Mouse (Mus musculus) ES-E14 (cell line): ENCODE results near the gene Gm49337. TPM values are rescaled to one million over a fixed set of nuclear protein-coding genes. Genes with fewer than 3 reads are reported as not detected.

Experiments used
- DNase-seq: peaks from one replicate; pipeline ENCODE4 v3.0.0-alpha.2; 2013; ENCODE audit warnings: low read depth, low spot score
- H3K27ac ChIP-seq: 2 replicates; pipeline ENCODE4 v1.5.1; 2012; ENCODE audit warnings: low read depth, mild to moderate bottlenecking, low read length, moderate library complexity, mixed read lengths; ENCODE audit not compliant: poor library complexity, insufficient read depth, severe bottlenecking
- H3K36me3 ChIP-seq: 2 replicates; pipeline ENCODE4 v1.6.1; 2012; ENCODE audit warnings: mild to moderate bottlenecking, low read length, moderate library complexity, mixed read lengths; ENCODE audit not compliant: control insufficient read depth, poor library complexity, insufficient read depth, severe bottlenecking
- H3K4me1 ChIP-seq, 2 experiments: fragments of 150-350 bp in 1 of 2; sonication (generic) in 1 of 2; 2 replicates each; pipeline ENCODE4 v1.6.1; 2012; ENCODE audit warnings: low read length in 2 of 2, mild to moderate bottlenecking in 1 of 2, mixed read lengths in 1 of 2; ENCODE audit not compliant: control insufficient read depth in 2 of 2, insufficient read depth in 2 of 2, poor library complexity in 1 of 2
- H3K4me3 ChIP-seq, 2 experiments: fragments of 150-350 bp in 1 of 2; sonication (generic) in 1 of 2; 2 replicates each; pipeline ENCODE4 v1.5.1; 2012; ENCODE audit warnings: low read length in 2 of 2, low read depth in 1 of 2, mild to moderate bottlenecking in 1 of 2, mixed read lengths in 1 of 2; ENCODE audit not compliant: insufficient read depth in 1 of 2, poor library complexity in 1 of 2, severe bottlenecking in 1 of 2
- H3K9ac ChIP-seq: 2 replicates; pipeline ENCODE4 v1.6.1; 2012; ENCODE audit warnings: low read depth, mild to moderate bottlenecking, low read length, mixed read lengths; ENCODE audit not compliant: poor library complexity, insufficient read depth, severe bottlenecking
- H3K9me3 ChIP-seq: fragments of 150-350 bp; sonication (generic); 2 replicates; pipeline ENCODE4 v1.6.1; 2012; ENCODE audit warnings: low read depth, mild to moderate bottlenecking, low read length; ENCODE audit not compliant: control insufficient read depth, insufficient read depth
- CHD2 ChIP-seq: IDR thresholded peaks from 2 replicates; pipeline ENCODE4 v1.6.1; 2014; ENCODE audit warnings: mild to moderate bottlenecking, low read depth, low read length, inconsistent platforms
- HCFC1 ChIP-seq: IDR thresholded peaks from 2 replicates; pipeline ENCODE4 v1.6.1; 2012; ENCODE audit warnings: low read length, inconsistent platforms, borderline replicate concordance; ENCODE audit not compliant: insufficient read depth
- MAFK ChIP-seq: IDR thresholded peaks from 2 replicates; pipeline ENCODE4 v1.6.1; 2014; ENCODE audit warnings: mild to moderate bottlenecking, low read depth, low read length, inconsistent platforms; ENCODE audit not compliant: insufficient read depth
- ZC3H11A ChIP-seq: IDR thresholded peaks from 2 replicates; pipeline ENCODE4 v1.6.1; 2012; ENCODE audit warnings: low read depth, mild to moderate bottlenecking, inconsistent platforms, low read length, borderline replicate concordance
- ZNF384 ChIP-seq: IDR thresholded peaks from 2 replicates; pipeline ENCODE4 v1.6.1; 2012; ENCODE audit warnings: low read depth, low read length, inconsistent platforms
- in situ Hi-C, 2 experiments: fragments of 600-800 bp; cut with MboI; formaldehyde crosslinking; loops; one replicate each; pipeline ENCODE4 v1.15.1; 2025; ENCODE audit warnings: low sequenced_read_pairs in 2 of 2, inconsistent platforms in 1 of 2; ENCODE audit not compliant: unreplicated experiment in 2 of 2
- total RNA-seq: library from RNA; depleted of rRNA; stranded (reverse); fragments of 300-350 nt; gene quantifications from 2 replicates; pipeline ENCODE4 v1.2.3, GENCODE M21; 2012

Gene Gm49337
- total RNA-seq, 1 experiment, result 1.0 TPM

DNA sequence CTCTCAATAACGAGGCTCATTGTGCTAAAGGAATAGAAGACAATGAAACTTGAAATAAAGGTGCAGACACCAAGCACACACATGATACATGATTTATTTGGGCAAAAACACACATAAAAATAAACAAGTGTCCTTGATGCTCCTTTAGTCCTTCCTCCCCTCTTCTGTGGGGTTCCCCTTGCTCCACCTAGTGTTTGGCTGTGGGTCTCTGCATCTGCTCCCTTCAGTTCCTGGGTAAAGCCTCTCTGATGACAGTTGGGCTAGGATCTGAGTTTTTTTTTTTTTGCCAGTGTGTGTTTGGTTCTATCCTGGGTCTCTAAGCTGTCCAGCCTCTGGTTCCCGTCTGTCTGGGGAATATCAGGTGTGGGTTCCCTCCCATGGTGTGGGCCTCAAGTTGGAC lies 109.0 kb downstream of the Gm49337 start:
- TF ChIP-seq CHD2 (no peak), ZNF384 (no peak), ZC3H11A (no peak)
- in situ Hi-C loops, result no loop called here
- H3K9me3 ChIP-seq, result no peaks in the 10 kb centered on the region
- no peak overlapping the region for H3K4me3 ChIP-seq
- no peak for DNase-seq
- no peak overlapping the region for H3K27ac ChIP-seq
- H3K36me3 ChIP-seq, result no peaks in the 10 kb centered on the region
- no peaks in the 10 kb centered on the region for H3K4me1 ChIP-seq
- no peak overlapping the region for H3K9ac ChIP-seq

DNA sequence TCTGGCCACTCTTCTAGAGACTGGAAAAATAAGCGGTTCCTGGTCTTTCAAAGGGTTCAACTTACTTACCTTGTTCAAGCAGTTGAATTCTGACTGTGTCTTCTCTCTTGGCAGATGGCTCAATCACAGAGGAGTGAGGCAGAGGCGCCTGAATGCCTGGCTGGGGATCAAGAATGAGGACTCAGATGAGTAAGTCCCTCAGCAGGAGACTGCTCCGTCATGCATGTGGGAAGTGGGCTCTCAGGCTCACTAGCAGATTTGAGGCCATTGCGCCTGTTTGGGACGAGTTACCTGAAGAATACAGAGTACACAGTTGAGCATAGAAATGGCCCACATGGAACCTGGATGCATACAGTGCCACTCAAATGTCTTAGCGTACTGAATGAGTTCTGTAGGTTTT lies 118.4 kb downstream of the Gm49337 start:
- in situ Hi-C loops, result no loop called here
- H3K9me3 ChIP-seq, result no peaks in the 10 kb centered on the region
- TF ChIP-seq ZC3H11A (no peak), MAFK (no peak), ZNF384 (no peak), HCFC1 (no peak), CHD2 (no peak)
- H3K4me3 ChIP-seq, result no peak overlapping the region
- no peaks in the 10 kb centered on the region for H3K4me1 ChIP-seq
- DNase-seq, result no peak
- no peak overlapping the region for H3K9ac ChIP-seq
- H3K27ac ChIP-seq, result no peak overlapping the region
- no peaks in the 10 kb centered on the region for H3K36me3 ChIP-seq

DNA sequence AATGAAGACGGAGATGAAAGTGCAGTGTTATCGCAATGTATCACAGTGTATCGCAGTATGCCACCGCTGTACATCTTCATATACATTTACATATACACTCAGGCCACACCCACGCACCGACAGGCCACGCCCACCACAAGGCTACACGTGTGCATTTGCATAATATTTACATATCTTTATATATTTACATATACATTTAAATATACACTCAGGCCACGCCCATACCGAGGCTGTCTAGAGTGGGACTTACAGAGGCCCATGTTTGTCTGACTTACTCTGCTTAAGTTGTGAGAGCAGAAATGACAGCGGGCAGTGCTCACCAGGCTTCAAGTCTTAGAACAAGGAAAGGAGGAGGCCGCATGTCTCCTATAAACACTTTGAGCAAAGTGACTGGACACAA lies 120.1 kb downstream of the Gm49337 start:
- H3K9me3 ChIP-seq, result no peaks in the 10 kb centered on the region
- TF ChIP-seq HCFC1 (no peak), CHD2 (no peak), ZC3H11A (no peak), ZNF384 (no peak), MAFK (no peak)

DNA sequence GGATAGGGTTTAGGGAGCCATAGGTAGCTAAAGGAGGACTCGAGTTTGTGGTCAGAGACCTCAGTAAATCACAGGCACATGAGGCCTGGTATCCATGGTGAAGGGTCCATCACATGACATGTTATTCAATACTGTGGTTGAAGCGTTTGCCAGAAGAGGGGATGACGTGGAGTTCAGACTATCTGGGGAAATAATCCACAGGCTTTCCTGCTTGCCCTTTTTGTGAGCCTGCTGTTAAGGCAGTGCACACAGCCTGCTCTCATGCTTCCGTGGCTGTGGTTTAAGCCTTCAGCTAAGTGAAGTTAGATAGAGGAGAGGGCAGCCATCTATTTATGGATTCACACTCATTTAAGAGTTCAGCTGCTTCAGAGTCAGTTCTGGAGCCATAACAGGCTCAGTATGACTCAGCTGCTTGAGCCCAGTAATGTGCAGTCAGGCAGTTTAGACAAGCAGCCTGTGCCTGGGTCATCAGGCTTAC lies 127.7 kb downstream of the Gm49337 start:
- no peak overlapping the region for H3K4me3 ChIP-seq
- TF ChIP-seq CHD2, result no peak
- TF ChIP-seq HCFC1, result no peak
- TF ChIP-seq ZNF384, result no peak
- no peak for TF ChIP-seq ZC3H11A
- no peak for TF ChIP-seq MAFK
- H3K9ac ChIP-seq, result no peak overlapping the region
- H3K4me1 ChIP-seq, result no peaks in the 10 kb centered on the region
- no peak for DNase-seq
- H3K9me3 ChIP-seq, result no peaks in the 10 kb centered on the region
- H3K36me3 ChIP-seq, result no peaks in the 10 kb centered on the region
- in situ Hi-C loops, result no loop called here
- H3K27ac ChIP-seq, result no peak overlapping the region

More for the DNA sequence above, 120.1 kb downstream of the Gm49337 start:
- Histone ChIP-seq H3K4me3 (no peak overlapping the region), H3K36me3 (no peaks in the 10 kb centered on the region), H3K4me1 (no peaks in the 10 kb centered on the region), H3K9ac (no peak overlapping the region), H3K27ac (no peak overlapping the region)
- in situ Hi-C loops, result no loop called here
- DNase-seq, result peak; percentile 30

DNA sequence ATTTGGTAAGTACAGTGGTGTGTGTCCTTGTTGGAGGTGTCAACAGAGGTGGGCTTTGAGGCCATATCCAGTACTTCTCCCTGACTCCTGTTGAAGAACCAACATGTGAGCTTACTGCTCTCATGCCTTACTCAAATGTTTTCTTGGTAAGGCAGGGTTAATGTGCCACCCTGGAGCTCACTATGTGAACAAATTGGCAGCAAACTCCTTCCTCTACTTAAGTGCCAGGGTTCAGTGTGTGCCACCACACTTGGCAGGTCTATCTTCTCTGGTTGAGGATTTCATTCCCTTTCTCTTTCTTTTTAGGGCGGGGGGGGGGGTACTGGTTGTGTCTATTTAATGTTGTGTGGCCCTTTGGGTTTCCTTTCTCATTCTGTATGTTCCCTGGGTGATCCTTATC lies 131.4 kb downstream of the Gm49337 start:
- Histone ChIP-seq H3K27ac (no peak overlapping the region), H3K36me3 (peaks cover 17% of the 10 kb centered on the region)
- in situ Hi-C loops, result no loop called here

More for the DNA sequence above, 131.4 kb downstream of the Gm49337 start:
- Histone ChIP-seq H3K4me3 (no peak overlapping the region), H3K9ac (no peak overlapping the region), H3K4me1 (no peaks in the 10 kb centered on the region), H3K9me3 (no peaks in the 10 kb centered on the region)
- TF ChIP-seq CHD2 (no peak), MAFK (no peak), ZNF384 (no peak), ZC3H11A (no peak), HCFC1 (no peak)
- DNase-seq, result no peak
